Mouse (Mus musculus) embryonic facial prominence, embryonic 12.5 days (tissue): ENCODE results near the gene Col6a2. TPM values are rescaled to one million over a fixed set of nuclear protein-coding genes. Genes with fewer than 3 reads are reported as not detected.

Experiments used
- polyA plus RNA-seq: library from polyadenylated mRNA; unstranded; fragments of >200 nt; fragmentation: Nextera tagmentation; extraction: Ambion mirVana; gene quantifications from 2 replicates; pipeline ENCODE4 v1.2.1, GENCODE M21; 2016

Gene Col6a2
- polyA plus RNA-seq, 1 experiment from 2014 or later: 109 TPM

Other genes with a start within 250 kb of the Col6a2 start
- gene AC141477.1, start 183.2 kb downstream of the Col6a2 start, polyA plus RNA-seq: not detected in 2 replicates
- gene Pcnt, start 180.8 kb downstream of the Col6a2 start, polyA plus RNA-seq: 17.7 and 18.1 TPM in 2 replicates
- not detected in 2 replicates for gene 2610028H24Rik, start 174.5 kb downstream of the Col6a2 start, polyA plus RNA-seq
- 80.0 and 81.8 TPM in 2 replicates for gene Mcm3ap, start 154.7 kb downstream of the Col6a2 start, polyA plus RNA-seq
- 8.8 and 9.1 TPM in 2 replicates for gene Ybey, start 154.5 kb downstream of the Col6a2 start, polyA plus RNA-seq
- 38.6 and 38.8 TPM in 2 replicates for gene Lss, start 92.0 kb downstream of the Col6a2 start, polyA plus RNA-seq
- not detected in 2 replicates for gene Spatc1l, start 61.4 kb downstream of the Col6a2 start, polyA plus RNA-seq
- gene Ftcd, start 48.0 kb downstream of the Col6a2 start, polyA plus RNA-seq: 0.09 TPM in 1 of 2 replicates, not detected in the other
- gene Col6a1, start 102.5 kb upstream of the Col6a2 start, polyA plus RNA-seq: 82.2 and 105 TPM in 2 replicates